Mouse (Mus musculus) myocyte (in vitro differentiated cells): ENCODE measurements around the gene Phpt1. TPM values are rescaled to one million over a fixed set of nuclear protein-coding genes. Genes with fewer than 3 reads are reported as not detected.
A peak's percentile ranks its signal among the peaks of the same experiment; 100 is the strongest.

Experiments used
- H3K27me3 ChIP-seq: one replicate; pipeline ENCODE4 v1.6.1; 2011; ENCODE audit not compliant: control insufficient read depth, insufficient read depth, insufficient read length
- H3K36me3 ChIP-seq: one replicate; pipeline ENCODE4 v1.6.1; 2011; ENCODE audit not compliant: control insufficient read depth, insufficient read depth
- H3K4me2 ChIP-seq: one replicate; pipeline ENCODE4 v1.6.1; 2011; ENCODE audit warnings: low read depth, control low read depth
- H3K4me3 ChIP-seq: one replicate; pipeline ENCODE4 v1.5.1; 2011; ENCODE audit warnings: mild to moderate bottlenecking, control low read depth, moderate library complexity
- H3K79me2 ChIP-seq: one replicate; pipeline ENCODE4 v1.6.1; 2011; ENCODE audit not compliant: control insufficient read depth, insufficient read depth
- H3ac ChIP-seq: one replicate; pipeline ENCODE4 v1.6.1; 2011; ENCODE audit not compliant: control insufficient read depth, insufficient read length
- CEBPB ChIP-seq: IDR thresholded peaks from 2 replicates; pipeline ENCODE4 v1.6.1; 2011; ENCODE audit warnings: mild to moderate bottlenecking, moderate library complexity; ENCODE audit not compliant: poor library complexity, insufficient read depth, severe bottlenecking
- E2F4 ChIP-seq: IDR thresholded peaks from one replicate; pipeline ENCODE4 v1.6.1; 2011; ENCODE audit warnings: mild to moderate bottlenecking, control low read depth, moderate library complexity; ENCODE audit not compliant: insufficient read depth
- MAX ChIP-seq: IDR thresholded peaks from one replicate; pipeline ENCODE4 v1.6.1; 2011; ENCODE audit warnings: low read depth, mild to moderate bottlenecking, control low read depth
- MYOD1 ChIP-seq, 3 experiments: IDR thresholded peaks; one replicate each; pipeline ENCODE4 v1.6.1; 2011; ENCODE audit warnings: control low read depth in 2 of 3, low read depth in 2 of 3, mild to moderate bottlenecking in 2 of 3, moderate library complexity in 1 of 3; ENCODE audit not compliant: insufficient read length in 2 of 3, control insufficient read depth in 1 of 3
- MYOG ChIP-seq, 3 experiments: IDR thresholded peaks; one replicate each; pipeline ENCODE4 v1.6.1; 2011; ENCODE audit warnings: control low read depth in 2 of 3, low read depth in 2 of 3, mild to moderate bottlenecking in 2 of 3; ENCODE audit not compliant: insufficient read length in 2 of 3, control insufficient read depth in 1 of 3, insufficient read depth in 1 of 3
- POLR2A ChIP-seq: IDR thresholded peaks from one replicate; pipeline ENCODE4 v1.6.1; 2011; ENCODE audit warnings: low read depth, mild to moderate bottlenecking, control low read depth, moderate library complexity; ENCODE audit not compliant: insufficient read length
- POLR2AphosphoS2 ChIP-seq: IDR thresholded peaks from one replicate; pipeline ENCODE4 v1.6.1; 2011; ENCODE audit warnings: low read depth, control low read depth; ENCODE audit not compliant: insufficient read length
- REST ChIP-seq: IDR thresholded peaks from one replicate; pipeline ENCODE4 v1.6.1; 2011; ENCODE audit warnings: mild to moderate bottlenecking, control low read depth, moderate library complexity; ENCODE audit not compliant: insufficient read depth, insufficient read length
- SRF ChIP-seq: IDR thresholded peaks from one replicate; pipeline ENCODE4 v1.6.1; 2011; ENCODE audit warnings: low read depth; ENCODE audit not compliant: control insufficient read depth, insufficient read length
- TCF12 ChIP-seq: IDR thresholded peaks from one replicate; pipeline ENCODE4 v1.6.1; 2011; ENCODE audit warnings: mild to moderate bottlenecking, control low read depth; ENCODE audit not compliant: poor library complexity, insufficient read depth, severe bottlenecking
- TCF3 ChIP-seq: IDR thresholded peaks from one replicate; pipeline ENCODE4 v1.6.1; 2011; ENCODE audit warnings: low read depth, control low read depth; ENCODE audit not compliant: insufficient read length
- USF1 ChIP-seq: IDR thresholded peaks from one replicate; pipeline ENCODE4 v1.6.1; 2011; ENCODE audit warnings: low read depth, mild to moderate bottlenecking, control low read depth, moderate library complexity
- polyA plus RNA-seq: library from polyadenylated mRNA; unstranded; fragments of >200 nt; fragmentation: generic; extraction: Trizol; gene quantifications from one replicate; pipeline ENCODE4 v1.2.1, GENCODE M21; 2012; ENCODE audit warnings: missing spikeins

Phpt1 gene
- polyA plus RNA-seq, 1 experiment = 108 TPM

DNA sequence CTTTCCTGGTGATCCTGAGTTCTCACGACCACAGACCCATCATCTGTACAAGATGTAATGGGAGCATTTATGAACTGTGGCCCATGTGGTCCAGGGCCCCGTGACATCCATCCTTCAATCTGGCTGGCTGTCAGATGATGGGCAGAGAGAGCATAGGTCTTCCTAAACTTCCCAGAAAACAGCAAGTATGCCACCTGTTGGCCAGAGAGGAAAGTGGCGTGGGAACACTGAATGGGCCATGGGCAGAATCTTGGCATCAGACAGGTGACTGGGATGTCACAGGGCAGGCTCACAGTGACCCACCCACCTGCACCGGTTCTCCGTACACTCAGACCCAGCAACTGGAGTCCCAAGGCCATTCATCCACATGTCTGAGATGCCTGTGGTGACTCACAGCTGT, 23.8 kb downstream of the Phpt1 start:
- Histone ChIP-seq H3K4me3 (no peak overlapping the region), H3ac (no peak overlapping the region), H3K79me2 (peaks cover 3% of the 10 kb centered on the region), H3K4me2 (no peak overlapping the region), H3K36me3 (no peaks in the 10 kb centered on the region), H3K27me3 (no peaks in the 10 kb centered on the region)
- TF ChIP-seq E2F4 (no peak), POLR2AphosphoS2 (no peak), USF1 (peak; percentile 25)

DNA sequence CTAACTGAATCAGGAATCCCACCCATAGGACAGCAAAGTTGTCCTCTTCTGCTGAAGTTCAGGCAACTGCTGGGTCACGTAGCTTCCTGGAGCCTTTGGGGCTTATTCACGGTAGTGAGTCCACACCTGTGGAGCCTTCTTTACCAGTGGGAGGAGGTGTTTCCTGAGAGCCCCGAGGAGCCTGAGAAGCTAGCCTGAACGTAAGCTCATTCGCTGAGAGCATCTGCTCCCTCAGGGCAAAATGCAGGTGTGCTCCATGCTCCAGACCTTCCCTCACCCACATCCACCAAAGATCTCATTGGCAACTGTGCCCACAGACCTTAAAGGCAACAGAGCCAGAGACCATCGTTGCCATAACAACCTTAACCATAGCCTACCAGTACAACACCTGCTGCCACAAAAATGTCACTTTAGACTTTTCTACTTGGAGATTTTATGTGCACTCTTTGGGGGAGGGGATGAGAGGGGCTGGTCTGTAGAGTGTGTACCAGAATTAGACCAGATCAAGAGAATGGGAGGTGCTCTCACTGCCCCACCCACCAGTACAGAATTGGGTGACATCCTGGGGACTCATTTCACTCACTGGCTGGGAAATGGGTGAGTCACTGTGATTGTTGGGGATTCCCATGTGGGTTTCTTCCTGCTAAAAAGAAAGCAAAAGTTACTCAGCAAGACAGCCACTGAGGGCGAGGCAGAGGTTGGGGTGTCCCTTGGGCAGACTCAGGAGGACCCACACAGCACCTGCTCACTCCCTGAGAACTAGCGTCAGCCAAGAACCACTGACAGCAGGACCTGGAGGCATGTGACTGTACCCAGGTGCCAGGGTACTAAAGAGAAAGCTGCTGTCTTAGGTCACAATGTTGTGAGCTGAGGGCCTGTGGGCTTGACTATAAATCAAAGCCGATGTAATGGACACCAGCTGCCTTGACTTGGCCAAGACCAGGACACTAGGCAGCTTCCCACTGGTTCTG, 25.7 kb downstream of the Phpt1 start:
- no peaks in the 10 kb centered on the region for H3K36me3 ChIP-seq
- H3K4me3 ChIP-seq = no peak overlapping the region
- peak overlapping the region; percentile 73 for H3K4me2 ChIP-seq
- H3ac ChIP-seq = no peak overlapping the region
- H3K79me2 ChIP-seq = peaks cover 22% of the 10 kb centered on the region
- no peaks in the 10 kb centered on the region for H3K27me3 ChIP-seq
- TF ChIP-seq MYOG (IDR thresholded peaks at IDR 0.05; ENCODE audit: control insufficient read depth in 1 of 3, insufficient read depth in 1 of 3, insufficient read length in 2 of 3, low read depth in 2 of 3) (peak in 1 of 3 experiments; percentile 76), MYOD1 (IDR thresholded peaks at IDR 0.05; ENCODE audit: control insufficient read depth in 1 of 3, insufficient read length in 2 of 3, low read depth in 2 of 3) (peak in 2 of 3 experiments; percentile 56 to 83), POLR2A (peak; percentile 27), TCF12 (no peak)

DNA sequence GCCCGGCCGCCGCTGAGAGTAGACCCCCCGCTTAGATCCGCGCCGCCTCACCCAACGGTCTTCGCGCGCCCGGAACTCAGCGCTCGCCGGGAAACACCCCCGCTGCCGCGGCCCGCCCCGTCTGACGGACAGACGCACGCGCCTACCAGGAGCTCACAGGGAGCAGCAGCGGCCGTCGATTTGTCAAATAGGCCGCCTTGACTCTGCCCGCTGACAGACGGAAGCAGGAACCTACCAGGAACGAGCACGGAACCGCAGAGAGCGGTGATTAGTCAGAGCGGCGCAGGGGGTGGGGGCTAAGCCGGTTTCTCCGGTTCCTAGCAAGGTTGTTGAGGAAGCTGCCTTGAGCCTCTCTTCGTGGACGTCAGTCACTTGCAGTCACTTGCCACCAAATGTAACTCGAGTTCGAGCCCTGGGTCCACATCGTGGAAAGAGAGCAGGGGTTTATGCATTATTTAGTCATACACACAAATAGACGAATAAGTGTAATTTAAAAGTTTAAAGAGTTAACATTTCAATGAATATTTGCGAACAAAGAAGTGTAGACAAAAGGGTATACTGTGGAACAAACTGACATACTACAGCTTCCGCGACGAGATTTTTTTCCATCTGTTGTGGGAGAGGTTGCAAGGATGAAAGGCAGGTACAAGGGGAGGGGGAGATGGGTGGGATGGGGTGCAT, 28.1 kb downstream of the Phpt1 start, which contains the start of gene Traf2:
Gene Traf2 (minus strand): TSS at position 130 of the 681 bp plus-strand sequence.
- peak within 1 kb of the TSS; percentile 93 for H3K4me2 ChIP-seq
- TF ChIP-seq REST = no peak
- TF ChIP-seq USF1 = no peak
- TF ChIP-seq E2F4 = peak; percentile 79
- TF ChIP-seq TCF12 = no peak
- TF ChIP-seq MYOD1 (IDR thresholded peaks at IDR 0.05; ENCODE audit: control insufficient read depth in 1 of 3, insufficient read length in 2 of 3, low read depth in 2 of 3) = no peak
- TF ChIP-seq POLR2A = peak; percentile 66
- TF ChIP-seq POLR2AphosphoS2 = peak; percentile 66
- no peak for TF ChIP-seq TCF3
- TF ChIP-seq CEBPB = no peak
- TF ChIP-seq SRF = peak; percentile 39
- TF ChIP-seq MAX = no peak
- no peak for TF ChIP-seq MYOG (IDR thresholded peaks at IDR 0.05; ENCODE audit: control insufficient read depth in 1 of 3, insufficient read depth in 1 of 3, insufficient read length in 2 of 3, low read depth in 2 of 3)
- peaks cover 4% of the 10 kb centered on the region for H3K36me3 ChIP-seq
- peak within 1 kb of the TSS; percentile 77 for H3K4me3 ChIP-seq
- H3K79me2 ChIP-seq = peaks cover 46% of the 10 kb centered on the region
- no peaks in the 10 kb centered on the region for H3K27me3 ChIP-seq
- H3ac ChIP-seq = peak within 1 kb of the TSS; percentile 28

DNA sequence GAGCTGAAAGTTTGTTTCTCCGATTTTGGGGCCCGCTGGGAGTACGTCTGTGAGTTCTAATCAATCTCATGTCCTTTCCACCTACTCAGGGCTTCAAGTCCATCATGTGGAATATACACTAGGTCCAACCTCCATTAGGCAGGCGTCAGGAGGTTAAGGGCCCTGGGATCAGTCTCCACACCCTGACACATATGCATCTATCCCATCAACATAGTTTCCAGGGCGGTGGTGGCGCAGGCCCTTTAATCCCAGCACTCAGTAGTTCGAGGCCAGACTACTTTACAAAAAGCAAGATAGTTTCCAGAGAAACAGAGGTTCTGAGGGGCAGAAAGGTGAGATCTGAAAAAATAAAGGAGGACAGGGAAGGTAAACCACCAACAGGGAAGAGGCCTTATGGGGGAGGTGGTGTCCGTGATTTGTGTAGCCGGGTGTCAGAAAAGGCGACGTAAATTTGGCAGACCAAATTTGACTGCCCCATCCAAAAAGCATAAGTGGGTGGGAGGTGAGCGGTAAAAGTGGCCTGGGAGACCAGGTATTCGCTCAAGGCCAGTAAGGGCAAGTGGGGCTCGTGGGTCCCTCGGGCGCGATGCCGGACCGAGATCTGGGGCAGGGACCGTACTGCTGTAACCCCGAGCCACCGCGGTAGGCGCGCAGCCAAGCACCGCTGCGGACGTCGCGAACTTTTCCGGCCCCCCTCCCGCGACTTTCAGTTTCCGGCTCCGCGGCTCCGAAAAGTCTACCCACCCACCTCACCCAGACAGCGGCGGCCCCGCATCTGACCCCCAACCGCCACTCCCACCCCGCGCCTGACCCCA, 28.8 kb downstream of the Phpt1 start:
- Histone ChIP-seq H3K4me2 (peak overlapping the region; percentile 93), H3K4me3 (peak overlapping the region; percentile 77), H3K36me3 (peaks cover 4% of the 10 kb centered on the region), H3ac (peak overlapping the region; percentile 28), H3K79me2 (peaks cover 50% of the 10 kb centered on the region), H3K27me3 (no peaks in the 10 kb centered on the region)
- TF ChIP-seq MAX (no peak), POLR2AphosphoS2 (no peak), E2F4 (no peak), USF1 (no peak), REST (no peak), SRF (no peak), POLR2A (peak; percentile 65), TCF12 (no peak), CEBPB (no peak), MYOD1 (IDR thresholded peaks at IDR 0.05; ENCODE audit: control insufficient read depth in 1 of 3, insufficient read length in 2 of 3, low read depth in 2 of 3) (peak in 1 of 3 experiments; percentile 14), MYOG (IDR thresholded peaks at IDR 0.05; ENCODE audit: control insufficient read depth in 1 of 3, insufficient read depth in 1 of 3, insufficient read length in 2 of 3, low read depth in 2 of 3) (no peak), TCF3 (no peak)
